Mouse (Mus musculus) forebrain, embryonic 16.5 days (tissue): ENCODE measurements around the gene Il21r. TPM values are rescaled to one million over a fixed set of nuclear protein-coding genes. Genes with fewer than 3 reads are reported as not detected.

ENCODE experiments used
- ATAC-seq: fragments of 200-750 bp; cut with Nextera tagmentation; 2 replicates; pipeline ENCODE4 v1.8.0; 2017; ENCODE audit warnings: mild to moderate bottlenecking, moderate library complexity
- H3K27ac ChIP-seq: fragments of 300-500 bp; sonication (generic); 2 replicates; pipeline ENCODE4 v1.5.1; 2014; ENCODE audit warnings: low read length, control low read depth
- H3K27me3 ChIP-seq: fragments of 300-500 bp; sonication (generic); replicated peaks from 2 replicates; pipeline ENCODE4 v1.6.1; 2014; ENCODE audit warnings: low read length; ENCODE audit not compliant: control insufficient read depth, insufficient read depth
- H3K36me3 ChIP-seq: fragments of 300-500 bp; sonication (generic); 2 replicates; pipeline ENCODE4 v1.6.1; 2014; ENCODE audit not compliant: control insufficient read depth, insufficient read depth
- H3K4me1 ChIP-seq: fragments of 300-500 bp; sonication (generic); replicated peaks from 2 replicates; pipeline ENCODE4 v1.6.1; 2014; ENCODE audit warnings: low read length; ENCODE audit not compliant: control insufficient read depth, insufficient read depth
- H3K4me2 ChIP-seq: fragments of 300-500 bp; sonication (generic); 2 replicates; pipeline ENCODE4 v1.6.1; 2014; ENCODE audit warnings: mild to moderate bottlenecking, low read length, control low read depth
- H3K4me3 ChIP-seq: fragments of 300-500 bp; sonication (generic); replicated peaks from 2 replicates; pipeline ENCODE4 v1.5.1; 2014; ENCODE audit warnings: mild to moderate bottlenecking, low read length, control low read depth
- H3K9ac ChIP-seq: fragments of 300-500 bp; sonication (generic); replicated peaks from 2 replicates; pipeline ENCODE4 v1.6.1; 2014; ENCODE audit warnings: low read depth, low read length, control low read depth
- H3K9me3 ChIP-seq: fragments of 300-500 bp; sonication (generic); 2 replicates; pipeline ENCODE4 v1.6.1; 2016; ENCODE audit warnings: low read length; ENCODE audit not compliant: control insufficient read depth
- WGBS: fragments of 180-500 bp; shearing (Covaris S2); extraction: QIAGEN DNeasy Blood & Tissue Kit; methylation state at CpG from one replicate; pipeline ENCODE4 v1.1.7; 2014; 5-methylcytosine and 5-hydroxymethylcytosine counted together
- polyA plus RNA-seq: library from polyadenylated mRNA; unstranded; fragments of >200 nt; fragmentation: Nextera tagmentation; extraction: Ambion mirVana; gene quantifications from 2 replicates; pipeline ENCODE4 v1.2.1, GENCODE M21; 2015

The Il21r gene
- polyA plus RNA-seq, 1 experiment from 2014 or later, result 0.37 TPM

GRCm38 (mm10) chr7:125560146-125560785 lies 43.0 kb upstream of the Il21r start:
- no peak overlapping the region for H3K4me2 ChIP-seq
- no peaks in the 10 kb centered on the region for H3K27me3 ChIP-seq
- no peaks in the 10 kb centered on the region for H3K4me1 ChIP-seq
- ATAC-seq, result no peak
- H3K9ac ChIP-seq, result no peak overlapping the region
- 73% methylated on average over 7 of the region's 7 CpGs for WGBS
- H3K9me3 ChIP-seq, result no peaks in the 10 kb centered on the region
- H3K4me3 ChIP-seq, result no peak overlapping the region
- H3K27ac ChIP-seq, result no peak overlapping the region
- no peaks in the 10 kb centered on the region for H3K36me3 ChIP-seq

- H3K9ac ChIP-seq, result no peak overlapping the region
- H3K36me3 ChIP-seq, result no peaks in the 10 kb centered on the region
- no peaks in the 10 kb centered on the region for H3K4me1 ChIP-seq
- no peak for ATAC-seq
- WGBS, result 60% methylated on average over 9 of the region's 9 CpGs
- no peak overlapping the region for H3K27ac ChIP-seq
- H3K9me3 ChIP-seq, result no peaks in the 10 kb centered on the region
- H3K4me3 ChIP-seq, result no peak overlapping the region
- no peaks in the 10 kb centered on the region for H3K27me3 ChIP-seq
- H3K4me2 ChIP-seq, result no peak overlapping the region
Measured at GRCm38 (mm10) chr7:125561085-125561690, 42.0 kb upstream of the Il21r start.

- H3K4me2 ChIP-seq, result no peak overlapping the region
- H3K9me3 ChIP-seq, result no peaks in the 10 kb centered on the region
- WGBS, result 70% methylated on average over 4 of the region's 4 CpGs
- H3K36me3 ChIP-seq, result no peaks in the 10 kb centered on the region
- no peak overlapping the region for H3K27ac ChIP-seq
- no peak overlapping the region for H3K4me3 ChIP-seq
- no peaks in the 10 kb centered on the region for H3K4me1 ChIP-seq
- no peak overlapping the region for H3K9ac ChIP-seq
- no peaks in the 10 kb centered on the region for H3K27me3 ChIP-seq
- no peak for ATAC-seq
Measured at GRCm38 (mm10) chr7:125562413-125562812, 40.8 kb upstream of the Il21r start.

- H3K36me3 ChIP-seq, result no peaks in the 10 kb centered on the region
- no peak overlapping the region for H3K27ac ChIP-seq
- ATAC-seq, result no peak
- no peak overlapping the region for H3K4me2 ChIP-seq
- H3K27me3 ChIP-seq, result no peaks in the 10 kb centered on the region
- 92% methylated on average over 3 of the region's 3 CpGs for WGBS
- no peak overlapping the region for H3K4me3 ChIP-seq
- no peaks in the 10 kb centered on the region for H3K9me3 ChIP-seq
- no peaks in the 10 kb centered on the region for H3K4me1 ChIP-seq
- H3K9ac ChIP-seq, result no peak overlapping the region
Measured at GRCm38 (mm10) chr7:125563093-125563492, 40.1 kb upstream of the Il21r start.

- Histone ChIP-seq H3K27ac (no peak overlapping the region), H3K4me1 (no peaks in the 10 kb centered on the region), H3K4me2 (no peak overlapping the region), H3K36me3 (no peaks in the 10 kb centered on the region), H3K4me3 (no peak overlapping the region), H3K9me3 (no peaks in the 10 kb centered on the region), H3K27me3 (no peaks in the 10 kb centered on the region), H3K9ac (no peak overlapping the region)
- no peak for ATAC-seq
- 80% methylated on average over 11 of the region's 11 CpGs for WGBS
Measured at GRCm38 (mm10) chr7:125564316-125565024, 38.8 kb upstream of the Il21r start.

- no peak for ATAC-seq
- no peak overlapping the region for H3K4me3 ChIP-seq
- H3K4me2 ChIP-seq, result no peak overlapping the region
- WGBS, result 69% methylated on average over 12 of the region's 12 CpGs
- H3K27ac ChIP-seq, result no peak overlapping the region
- H3K4me1 ChIP-seq, result no peaks in the 10 kb centered on the region
- H3K27me3 ChIP-seq, result no peaks in the 10 kb centered on the region
- H3K36me3 ChIP-seq, result no peaks in the 10 kb centered on the region
- H3K9ac ChIP-seq, result no peak overlapping the region
- H3K9me3 ChIP-seq, result no peaks in the 10 kb centered on the region
Measured at GRCm38 (mm10) chr7:125565516-125566285, 37.5 kb upstream of the Il21r start.

GRCm38 (mm10) chr7:125566420-125566819 lies 36.8 kb upstream of the Il21r start:
- Histone ChIP-seq H3K4me3 (no peak overlapping the region), H3K36me3 (no peaks in the 10 kb centered on the region), H3K9ac (no peak overlapping the region), H3K27ac (no peak overlapping the region), H3K27me3 (no peaks in the 10 kb centered on the region), H3K4me2 (no peak overlapping the region), H3K9me3 (no peaks in the 10 kb centered on the region), H3K4me1 (no peaks in the 10 kb centered on the region)
- 83% methylated on average over 2 of the region's 2 CpGs for WGBS
- no peak for ATAC-seq

- H3K9ac ChIP-seq, result no peak overlapping the region
- H3K27me3 ChIP-seq, result no peaks in the 10 kb centered on the region
- no peak overlapping the region for H3K4me3 ChIP-seq
- no peaks in the 10 kb centered on the region for H3K36me3 ChIP-seq
- no peak overlapping the region for H3K27ac ChIP-seq
- no peaks in the 10 kb centered on the region for H3K4me1 ChIP-seq
- WGBS, result 74% methylated on average over 8 of the region's 8 CpGs
- H3K9me3 ChIP-seq, result no peaks in the 10 kb centered on the region
- ATAC-seq, result no peak
- H3K4me2 ChIP-seq, result no peak overlapping the region
Measured at GRCm38 (mm10) chr7:125568888-125569287, 34.3 kb upstream of the Il21r start.

GRCm38 (mm10) chr7:125571891-125572290 lies 31.3 kb upstream of the Il21r start:
- no peaks in the 10 kb centered on the region for H3K9me3 ChIP-seq
- H3K9ac ChIP-seq, result no peak overlapping the region
- H3K36me3 ChIP-seq, result no peaks in the 10 kb centered on the region
- H3K4me1 ChIP-seq, result peaks cover 1% of the 10 kb centered on the region; the same call in 1 of the 2 replicates
- H3K27ac ChIP-seq, result no peak overlapping the region
- no peaks in the 10 kb centered on the region for H3K27me3 ChIP-seq
- no peak overlapping the region for H3K4me3 ChIP-seq
- H3K4me2 ChIP-seq, result no peak overlapping the region
- no peak for ATAC-seq
- WGBS, result 72% methylated on average over 19 of the region's 19 CpGs
